In genomic region chr3:108287811-108288805, GRCm38 (mm10) we compare ENCODE assay signal across 8 mouse cellular contexts. TPM values are rescaled to one million over a fixed set of nuclear protein-coding genes. Genes with fewer than 3 reads are reported as not detected.
DNase-seq lines count a peak whose midpoint lies in the region; ATAC-seq and TF ChIP-seq lines count a peak whose summit lies in the region.

No protein-coding gene starts in this region.

- H3K79me2 ChIP-seq in liver, adult 2 months (ENCODE audit: control insufficient read depth, insufficient read depth, low read length), result peaks cover 19% of the 10 kb centered on the region; the same call in 1 of the 2 replicates

- TF ChIP-seq CTCF in liver, adult 2 months (IDR thresholded peaks at IDR 0.05; ENCODE audit: low read depth, low read length), result 0 out of 2 replicates have a peak, but pooled peaks have one; percentile 6

- no peaks in the 10 kb centered on the region for H3K36me3 ChIP-seq in liver, adult 2 months (ENCODE audit: control insufficient read depth, insufficient read depth, low read length)
- H3K36me3 ChIP-seq in forebrain, embryonic 10.5 days (replicated peaks), result 0 out of 2 replicates have a peak, but pooled peaks cover 4% of the 10 kb centered on the region
- H3K36me3 ChIP-seq in kidney, embryonic 16.5 days (ENCODE audit: insufficient read depth, low read length), result no peaks in the 10 kb centered on the region

- peak; percentile 83 for DNase-seq in liver, adult 2 months (ENCODE audit: extremely low read depth, low read depth, low spot score)
- DNase-seq in liver, result no peak
- peak; percentile 31 for DNase-seq in forebrain, embryonic 10.5 days (ENCODE audit: extremely low spot score, low spot score)
- peak; percentile 84 for DNase-seq in lung, postnatal 36 days
- no peak for DNase-seq in adrenal gland, postnatal 25 days
- no peak for DNase-seq in spleen, postnatal 36 days (ENCODE audit: low spot score in 2 of 2)
- no peak for DNase-seq in ovary, adult 18-20 months (ENCODE audit: low spot score)

- no peak overlapping the region for H3K4me3 ChIP-seq in liver, adult 2 months (ENCODE audit: insufficient read depth, low read depth, low read length)
- peak overlapping the region; percentile 14 for H3K4me3 ChIP-seq in forebrain, embryonic 10.5 days
- H3K4me3 ChIP-seq in kidney, embryonic 16.5 days (ENCODE audit: low read length), result no peak overlapping the region

- TF ChIP-seq POLR2A in liver, adult 2 months (IDR thresholded peaks at IDR 0.05; ENCODE audit: extremely low read depth, insufficient read depth, low read length), result no peak

- 47% methylated on average over 17 of the region's 17 CpGs for WGBS in liver, adult 2 months
- 17% methylated on average over 17 of the region's 17 CpGs for WGBS in forebrain, embryonic 10.5 days
- 21% methylated on average over 17 of the region's 17 CpGs for WGBS in kidney, embryonic 16.5 days

- peak overlapping the region; percentile 31 for H3K4me2 ChIP-seq in kidney, embryonic 16.5 days (replicated peaks; ENCODE audit: low read depth, low read length)

- H3K9ac ChIP-seq in liver, adult 2 months (ENCODE audit: low read depth, low read length), result no peak overlapping the region
- peak overlapping the region; percentile 23 for H3K9ac ChIP-seq in kidney, embryonic 16.5 days (replicated peaks; ENCODE audit: low read length)

- peaks cover 21% of the 10 kb centered on the region for H3K4me1 ChIP-seq in liver, adult 2 months (ENCODE audit: control insufficient read depth, insufficient read depth, low read length)
- peaks cover 72% of the 10 kb centered on the region for H3K4me1 ChIP-seq in forebrain, embryonic 10.5 days
- H3K4me1 ChIP-seq in kidney, embryonic 16.5 days (ENCODE audit: insufficient read depth, low read length), result peaks cover 58% of the 10 kb centered on the region

- ATAC-seq in kidney, embryonic 16.5 days (ENCODE audit: low FRiP score, low TSS enrichment), result no peak

- peak overlapping the region; percentile 74 for H3K27ac ChIP-seq in liver, adult 2 months (replicated peaks; ENCODE audit: insufficient read depth, low read depth, low read length)
- H3K27ac ChIP-seq in forebrain, embryonic 10.5 days, result peak overlapping the region; percentile 74
- H3K27ac ChIP-seq in kidney, embryonic 16.5 days (ENCODE audit: low read length), result peak overlapping the region; percentile 82

- no peaks in the 10 kb centered on the region for H3K9me3 ChIP-seq in forebrain, embryonic 10.5 days
- no peaks in the 10 kb centered on the region for H3K9me3 ChIP-seq in kidney, embryonic 16.5 days (ENCODE audit: low read length)

- no peaks in the 10 kb centered on the region for H3K27me3 ChIP-seq in liver, adult 2 months (ENCODE audit: control insufficient read depth, insufficient read depth, low read length)
- no peaks in the 10 kb centered on the region for H3K27me3 ChIP-seq in forebrain, embryonic 10.5 days (ENCODE audit: poor library complexity, severe bottlenecking)
- no peaks in the 10 kb centered on the region for H3K27me3 ChIP-seq in kidney, embryonic 16.5 days (ENCODE audit: insufficient read depth, low read length)

RNA-seq across cellular contexts. Expression of gene Sort1, which starts 4.2 kb away (rescaled TPM):
- total RNA-seq in liver, adult 2 months (2014; rRNA removed), result 6.5 and 10.5 TPM in 2 replicates
- 5.1 and 8.3 TPM in 2 replicates for polyA plus RNA-seq in liver, adult 2 months (2012; rRNA removed)
- 9.7 and 10.5 TPM in 2 replicates for polyA plus RNA-seq in forebrain, embryonic 10.5 days (2016; fragmentation: Nextera tagmentation; extraction: Ambion mirVana)
- polyA plus RNA-seq in kidney, embryonic 16.5 days (2015; fragmentation: Nextera tagmentation; extraction: Ambion mirVana), result 7.6 and 8.5 TPM in 2 replicates
- 27.7 and 28.6 TPM in 2 replicates for total RNA-seq in adrenal gland, postnatal 25 days (2021)

RNA-seq across cellular contexts. Expression of gene Psma5, which starts 31.4 kb away (rescaled TPM):
- 85.9 and 86.7 TPM in 2 replicates for total RNA-seq in liver, adult 2 months (2014; rRNA removed)
- 40.5 and 46.4 TPM in 2 replicates for polyA plus RNA-seq in liver, adult 2 months (2012; rRNA removed)
- polyA plus RNA-seq in forebrain, embryonic 10.5 days (2016; fragmentation: Nextera tagmentation; extraction: Ambion mirVana), result 353 and 358 TPM in 2 replicates
- 282 and 321 TPM in 2 replicates for polyA plus RNA-seq in kidney, embryonic 16.5 days (2015; fragmentation: Nextera tagmentation; extraction: Ambion mirVana)
- 74.3 and 95.5 TPM in 2 replicates for total RNA-seq in adrenal gland, postnatal 25 days (2021)

Comparison
In these comparisons a context has a peak if more than half of its experiments do, and no peak if none do; other contexts are left out.
1. DNase-seq: peak in liver, adult 2 months (single experiment), forebrain, embryonic 10.5 days (single experiment) and lung, postnatal 36 days (single experiment); none in liver (single experiment), adrenal gland, postnatal 25 days (single experiment), spleen, postnatal 36 days (0 of 2) and ovary, adult 18-20 months (single experiment).
2. Peak in every context shown above with its lines, with median percentiles within 50 percentile points of each other: H3K27ac ChIP-seq.